Mouse (Mus musculus) embryonic facial prominence, embryonic 13.5 days (tissue): ENCODE results near the gene Ncf4. TPM values are rescaled to one million over a fixed set of nuclear protein-coding genes. Genes with fewer than 3 reads are reported as not detected.
"Not testable (repeated sequence)": the region's sequence is repeated elsewhere in the genome, so short reads cannot be mapped to it uniquely, and the experiment has no call there.

ENCODE experiments used
- ATAC-seq: fragments of 200-750 bp; cut with Nextera tagmentation; 2 replicates; pipeline ENCODE4 v1.8.0; 2017; ENCODE audit warnings: low read depth; ENCODE audit not compliant: insufficient number of reproducible peaks, insufficient read depth, low FRiP score, low TSS enrichment
- H3K27ac ChIP-seq: fragments of 300-500 bp; sonication (generic); 2 replicates; pipeline ENCODE4 v1.5.1; 2015; ENCODE audit warnings: moderate library complexity, mild to moderate bottlenecking, inconsistent platforms
- H3K27me3 ChIP-seq: fragments of 300-500 bp; sonication (generic); 2 replicates; pipeline ENCODE4 v1.6.1; 2015; ENCODE audit warnings: mild to moderate bottlenecking, inconsistent platforms
- H3K36me3 ChIP-seq: fragments of 300-500 bp; sonication (generic); 2 replicates; pipeline ENCODE4 v1.6.1; 2015; ENCODE audit warnings: mild to moderate bottlenecking, inconsistent platforms
- H3K4me1 ChIP-seq: fragments of 300-500 bp; sonication (generic); 2 replicates; pipeline ENCODE4 v1.6.1; 2015; ENCODE audit warnings: inconsistent platforms
- H3K4me2 ChIP-seq: fragments of 300-500 bp; sonication (generic); 2 replicates; pipeline ENCODE4 v1.6.1; 2015; ENCODE audit warnings: moderate library complexity, mild to moderate bottlenecking, inconsistent platforms
- H3K4me3 ChIP-seq: fragments of 300-500 bp; sonication (generic); 2 replicates; pipeline ENCODE4 v1.5.1; 2015; ENCODE audit warnings: mild to moderate bottlenecking, inconsistent platforms
- H3K9ac ChIP-seq: fragments of 300-500 bp; sonication (generic); 2 replicates; pipeline ENCODE4 v1.6.1; 2015; ENCODE audit warnings: mild to moderate bottlenecking, inconsistent platforms
- H3K9me3 ChIP-seq: fragments of 300-500 bp; sonication (generic); 2 replicates; pipeline ENCODE4 v1.6.1; 2016; ENCODE audit warnings: inconsistent platforms
- WGBS: fragments of 180-500 bp; shearing (Covaris S2); methylation state at CpG from one replicate; pipeline ENCODE4 v1.1.7; 2015; ENCODE audit warnings: mixed read lengths; 5-methylcytosine and 5-hydroxymethylcytosine counted together
- polyA plus RNA-seq: library from polyadenylated mRNA; unstranded; fragments of >200 nt; fragmentation: Nextera tagmentation; extraction: Ambion mirVana; gene quantifications from 2 replicates; pipeline ENCODE4 v1.2.1, GENCODE M21; 2015

Ncf4 gene
- polyA plus RNA-seq, 1 experiment from 2014 or later = 2.4 TPM

DNA sequence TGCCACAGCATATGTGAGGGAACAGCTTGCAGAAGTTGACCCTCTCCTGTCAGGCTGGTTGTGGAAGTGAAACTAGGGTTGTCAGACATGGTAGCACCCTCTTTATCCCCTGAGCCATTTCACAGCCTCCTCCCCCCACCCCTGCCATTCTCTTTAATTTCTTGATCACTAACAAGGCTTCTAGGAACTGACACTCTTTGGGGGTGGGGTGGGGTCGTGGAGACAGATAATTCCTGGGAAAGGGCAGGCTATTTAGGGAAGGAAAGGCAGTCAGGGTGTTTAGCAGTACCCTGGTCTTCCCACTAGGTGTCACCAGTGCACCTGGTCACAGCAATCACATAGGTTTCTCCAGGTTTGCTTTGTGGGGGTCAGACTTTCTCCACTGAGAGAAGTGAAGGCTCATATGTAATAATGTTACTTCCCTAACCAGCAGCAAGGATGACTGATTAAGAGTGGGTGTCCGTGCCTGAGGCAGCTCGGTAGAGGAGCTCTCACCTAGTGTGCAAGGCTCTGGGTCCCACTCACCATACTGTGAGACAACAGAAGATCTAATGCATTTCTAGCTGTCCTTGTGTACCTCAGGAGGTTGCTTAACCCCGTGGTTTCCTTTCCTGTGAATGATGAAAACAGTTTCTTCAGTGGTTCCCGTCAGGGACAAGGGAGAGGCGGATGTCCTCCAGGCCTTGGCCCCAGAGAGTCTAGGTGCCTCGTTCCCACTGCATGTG is 12.9 kb downstream of the Ncf4 start:
- H3K36me3 ChIP-seq = no peaks in the 10 kb centered on the region
- H3K27me3 ChIP-seq = peaks cover 31% of the 10 kb centered on the region
- H3K27ac ChIP-seq = no peak overlapping the region
- ATAC-seq = no peak
- H3K4me3 ChIP-seq = no peak overlapping the region
- WGBS = 40% methylated on average over 7 of the region's 7 CpGs
- H3K4me2 ChIP-seq = no peak overlapping the region
- H3K9me3 ChIP-seq = no peaks in the 10 kb centered on the region
- no peaks in the 10 kb centered on the region for H3K4me1 ChIP-seq
- no peak overlapping the region for H3K9ac ChIP-seq

DNA sequence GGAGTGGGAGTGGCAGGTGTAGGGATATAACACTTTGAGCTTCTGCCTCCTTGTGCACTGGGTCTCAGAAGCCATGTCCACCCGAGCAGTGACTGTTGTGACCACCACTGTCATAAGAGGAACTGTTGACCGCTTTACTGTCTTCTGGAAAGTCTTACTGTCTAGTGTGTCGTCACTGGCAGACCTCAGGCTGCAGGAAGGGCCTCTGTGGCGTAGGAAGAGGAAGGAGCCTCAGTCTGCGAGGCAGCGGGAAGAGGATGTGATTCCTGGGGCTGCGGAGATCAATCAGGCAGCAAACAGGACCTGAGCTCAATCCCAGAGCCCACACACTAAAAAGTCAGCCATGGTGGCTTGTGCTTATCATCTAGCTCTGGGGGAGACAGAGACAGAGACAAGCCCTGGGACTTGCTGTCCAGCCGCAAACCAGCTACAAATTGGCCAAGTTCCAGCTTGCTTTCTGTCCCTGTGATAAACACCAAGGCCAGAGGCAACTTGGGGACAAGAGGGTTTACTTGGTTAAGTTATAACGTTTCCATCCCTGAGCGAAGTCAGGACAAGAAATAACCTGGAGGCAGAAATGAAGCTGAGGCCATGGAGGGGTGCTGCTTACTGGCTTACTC is 13.8 kb downstream of the Ncf4 start:
- Histone ChIP-seq H3K4me3 (no peak overlapping the region), H3K4me1 (no peaks in the 10 kb centered on the region), H3K27me3 (peaks cover 26% of the 10 kb centered on the region), H3K9me3 (no peaks in the 10 kb centered on the region), H3K27ac (no peak overlapping the region), H3K4me2 (no peak overlapping the region), H3K9ac (no peak overlapping the region), H3K36me3 (no peaks in the 10 kb centered on the region)
- 72% methylated on average over 10 of the region's 10 CpGs for WGBS
- no peak for ATAC-seq

DNA sequence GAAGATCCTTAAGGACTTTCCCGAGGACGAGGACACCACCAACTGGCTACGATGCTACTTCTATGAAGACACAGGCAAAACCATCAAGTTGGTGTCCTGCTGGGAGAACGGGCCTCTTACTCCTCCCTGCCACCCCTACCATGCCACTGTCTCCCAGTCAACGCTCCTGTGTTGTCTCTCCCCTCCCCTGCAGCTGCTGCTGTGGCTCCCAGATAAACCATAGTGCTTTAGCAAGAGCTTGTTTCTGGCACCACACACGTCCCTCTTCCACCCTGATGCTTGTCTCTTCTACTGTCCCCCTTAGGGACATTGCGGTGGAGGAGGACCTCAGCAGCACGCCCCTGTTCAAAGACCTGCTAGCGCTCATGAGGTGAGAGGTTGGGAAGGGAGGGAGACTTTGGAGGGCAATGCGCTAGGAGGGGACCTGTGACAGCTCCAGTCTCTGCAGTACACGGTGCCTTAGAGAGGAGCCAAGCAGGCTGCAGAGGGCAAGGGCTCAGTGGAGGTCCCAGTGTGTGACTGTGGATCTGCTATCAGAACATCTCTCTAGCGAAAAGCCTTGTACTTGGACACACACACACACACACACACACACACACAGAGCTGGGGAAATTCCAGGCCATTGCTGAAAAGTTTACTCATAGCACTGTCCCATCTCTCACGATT is 16.2 kb downstream of the Ncf4 start:
- H3K4me1 ChIP-seq = no peaks in the 10 kb centered on the region
- H3K4me3 ChIP-seq = no peak overlapping the region
- no peaks in the 10 kb centered on the region for H3K9me3 ChIP-seq
- no peaks in the 10 kb centered on the region for H3K36me3 ChIP-seq
- 70% methylated on average over 13 of the region's 13 CpGs for WGBS
- H3K27me3 ChIP-seq = peaks cover 1% of the 10 kb centered on the region; the same call in 1 of the 2 replicates
- no peak for ATAC-seq
- H3K9ac ChIP-seq = no peak overlapping the region
- H3K27ac ChIP-seq = no peak overlapping the region
- no peak overlapping the region for H3K4me2 ChIP-seq

DNA sequence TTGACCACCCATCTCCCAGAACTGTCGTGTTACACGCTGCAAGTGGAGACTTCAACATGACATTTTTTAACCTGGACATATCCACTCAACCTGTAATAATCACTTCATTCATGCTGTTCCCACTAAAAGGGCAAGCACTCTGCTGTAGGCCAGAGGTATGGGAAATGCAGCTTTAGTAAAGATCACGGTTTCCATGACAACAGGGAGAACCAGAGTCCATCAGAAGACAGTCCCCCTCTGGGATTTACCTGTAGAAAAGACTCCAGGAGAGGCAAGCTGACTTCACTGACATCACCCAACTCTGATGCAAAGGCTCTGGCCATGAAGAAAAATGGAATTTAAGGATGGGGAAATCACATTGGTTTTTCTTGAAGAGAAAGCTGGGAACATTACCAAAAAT is 18.7 kb downstream of the Ncf4 start:
- Histone ChIP-seq H3K4me3 (no peak overlapping the region), H3K27ac (no peak overlapping the region), H3K36me3 (no peaks in the 10 kb centered on the region), H3K9ac (no peak overlapping the region), H3K27me3 (no peaks in the 10 kb centered on the region), H3K9me3 (no peaks in the 10 kb centered on the region), H3K4me2 (no peak overlapping the region), H3K4me1 (no peaks in the 10 kb centered on the region)
- no peak for ATAC-seq
- 72% methylated on average over 3 of the region's 3 CpGs for WGBS

DNA sequence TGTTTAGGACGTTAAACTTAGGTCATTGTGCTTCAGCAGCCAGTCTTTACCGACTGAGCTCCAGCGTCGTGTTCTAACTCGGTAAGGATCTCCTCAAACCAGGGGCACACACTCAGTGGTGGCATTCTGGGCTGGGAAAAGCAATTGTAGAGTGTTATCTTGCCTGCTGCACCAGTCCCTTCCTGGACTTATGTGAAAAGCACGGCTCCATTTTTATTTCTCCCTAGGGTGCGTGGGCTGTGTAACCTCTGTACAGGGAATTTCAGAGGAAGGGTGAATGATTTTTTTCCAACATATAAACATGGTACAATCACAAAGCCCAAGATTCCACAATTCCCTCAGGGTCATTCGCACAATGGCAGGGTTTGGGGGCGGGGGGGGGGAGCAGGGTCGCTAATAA is 22.8 kb downstream of the Ncf4 start:
- Histone ChIP-seq H3K36me3 (no peaks in the 10 kb centered on the region), H3K4me3 (no peak overlapping the region), H3K27me3 (no peaks in the 10 kb centered on the region), H3K4me1 (no peaks in the 10 kb centered on the region), H3K27ac (no peak overlapping the region), H3K4me2 (no peak overlapping the region), H3K9me3 (no peaks in the 10 kb centered on the region), H3K9ac (no peak overlapping the region)
- 82% methylated on average over 10 of the region's 10 CpGs for WGBS
- no peak for ATAC-seq

DNA sequence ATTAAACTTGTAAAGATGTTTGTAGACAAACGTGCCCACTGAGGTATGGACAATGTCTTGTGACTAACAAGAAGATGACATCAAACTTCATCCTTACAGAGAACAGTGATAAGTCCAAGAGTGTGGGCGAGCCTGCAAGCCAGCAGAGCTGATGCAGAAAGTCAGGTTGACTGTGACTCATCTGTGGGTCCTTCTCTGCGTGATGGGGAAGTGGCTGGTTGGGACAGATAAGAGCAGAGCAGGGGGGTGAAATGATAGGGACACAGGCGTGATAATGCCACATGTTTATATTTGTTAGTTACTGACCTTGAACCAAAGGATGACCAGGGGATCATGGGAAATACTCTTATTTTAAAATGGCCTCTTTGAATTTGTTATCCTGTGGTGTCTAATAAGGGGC is 23.3 kb downstream of the Ncf4 start:
- Histone ChIP-seq H3K27ac (no peak overlapping the region), H3K36me3 (no peaks in the 10 kb centered on the region), H3K9ac (no peak overlapping the region), H3K27me3 (no peaks in the 10 kb centered on the region), H3K4me1 (no peaks in the 10 kb centered on the region), H3K4me3 (no peak overlapping the region), H3K9me3 (no peaks in the 10 kb centered on the region), H3K4me2 (no peak overlapping the region)
- no peak for ATAC-seq
- WGBS = 64% methylated on average over 4 of the region's 4 CpGs

DNA sequence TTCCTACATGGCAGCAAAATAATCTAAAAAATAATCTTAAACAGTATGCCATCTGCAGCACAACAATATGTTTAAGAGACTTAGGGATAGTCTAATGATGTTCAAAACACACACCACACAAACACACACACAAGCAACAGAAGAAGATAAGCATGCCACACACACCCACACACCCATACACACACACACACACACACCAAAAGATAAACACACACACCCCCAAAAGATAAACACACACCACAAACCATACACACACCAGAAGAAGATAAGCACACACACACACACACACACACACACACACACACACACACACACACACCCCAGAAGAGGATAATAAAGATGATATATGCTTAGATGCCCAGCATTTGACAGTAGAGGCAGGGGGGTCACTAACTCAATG is 26.6 kb downstream of the Ncf4 start:
- no peak overlapping the region for H3K4me3 ChIP-seq
- no peak overlapping the region for H3K9ac ChIP-seq
- peaks cover 4% of the 10 kb centered on the region; the same call in 1 of the 2 replicates for H3K4me1 ChIP-seq
- H3K36me3 ChIP-seq = no peaks in the 10 kb centered on the region
- H3K4me2 ChIP-seq = no peak overlapping the region
- H3K27me3 ChIP-seq = no peaks in the 10 kb centered on the region
- no peak for ATAC-seq
- H3K27ac ChIP-seq = no peak overlapping the region
- no peaks in the 10 kb centered on the region for H3K9me3 ChIP-seq

DNA sequence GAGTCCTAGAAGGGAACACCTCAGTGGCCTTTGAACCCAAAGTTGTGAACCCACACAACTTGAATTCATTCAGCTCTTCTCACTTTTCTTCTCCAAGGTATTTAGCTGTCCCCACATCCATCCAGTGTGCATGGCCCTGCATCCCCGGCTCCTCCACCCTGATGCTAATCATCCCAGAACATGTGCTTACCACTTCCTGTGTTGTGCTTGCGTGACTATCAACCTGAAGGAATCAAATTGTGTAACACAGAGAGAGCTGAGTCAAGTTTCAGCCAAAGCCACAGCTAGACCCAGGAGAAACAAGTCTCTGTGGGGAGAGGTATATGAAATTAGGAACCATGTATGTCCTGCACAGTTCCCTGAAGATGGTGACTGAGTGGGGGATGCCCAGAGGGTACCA is 33.7 kb downstream of the Ncf4 start:
- Histone ChIP-seq H3K36me3 (no peaks in the 10 kb centered on the region), H3K27ac (no peak overlapping the region), H3K4me1 (peaks cover 5% of the 10 kb centered on the region; the same call in 1 of the 2 replicates), H3K4me3 (no peak overlapping the region), H3K9me3 (no peaks in the 10 kb centered on the region), H3K9ac (no peak overlapping the region), H3K4me2 (no peak overlapping the region), H3K27me3 (no peaks in the 10 kb centered on the region)
- WGBS = 52% methylated on average over 2 of the region's 2 CpGs
- ATAC-seq = no peak

DNA sequence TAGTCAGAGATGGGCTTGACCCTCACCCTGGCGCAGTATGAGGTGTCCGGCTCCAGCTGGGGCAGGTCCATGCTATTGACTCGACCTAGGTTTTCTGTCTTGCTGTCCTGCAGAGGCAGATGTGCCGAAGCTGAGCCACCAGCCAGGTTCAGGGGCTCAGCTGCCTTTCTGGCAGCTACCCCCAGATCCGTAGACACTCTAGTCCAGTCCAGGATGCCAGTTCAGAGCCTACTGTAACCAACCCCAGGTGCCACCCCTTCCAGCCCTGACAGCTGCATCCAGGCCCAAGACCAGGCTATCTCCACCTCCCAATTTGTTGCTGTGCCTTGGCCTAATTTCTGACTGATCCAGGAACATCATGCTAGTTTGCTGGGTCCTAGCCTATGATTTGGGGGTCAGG is 43.3 kb downstream of the Ncf4 start:
- no peak for ATAC-seq
- no peak overlapping the region for H3K9ac ChIP-seq
- H3K4me2 ChIP-seq = no peak overlapping the region
- no peak overlapping the region for H3K27ac ChIP-seq
- no peak overlapping the region for H3K4me3 ChIP-seq
- no peaks in the 10 kb centered on the region for H3K36me3 ChIP-seq
- H3K4me1 ChIP-seq = no peaks in the 10 kb centered on the region
- no peaks in the 10 kb centered on the region for H3K27me3 ChIP-seq
- 83% methylated on average over 5 of the region's 5 CpGs for whole genome bisulfite sequencing
- H3K9me3 ChIP-seq = no peaks in the 10 kb centered on the region

DNA sequence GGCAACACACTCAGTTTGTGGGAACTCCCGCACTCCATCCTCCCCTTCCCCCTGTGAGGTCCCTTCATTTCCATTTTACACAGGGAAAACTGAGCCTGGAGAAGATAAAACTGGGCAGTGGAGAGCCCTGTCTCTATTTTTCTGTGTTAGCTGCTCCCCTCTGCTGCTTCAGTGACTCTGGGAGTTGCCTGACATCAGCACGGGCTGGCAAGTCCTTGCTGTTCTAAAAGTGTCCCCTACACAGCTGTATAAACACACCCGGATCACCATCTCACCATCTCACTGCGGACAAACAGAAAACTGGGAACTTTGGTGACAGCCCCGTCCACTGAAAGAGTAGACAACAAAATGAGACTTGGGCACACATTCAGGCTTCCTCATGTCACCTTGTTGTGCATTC is 45.2 kb downstream of the Ncf4 start:
- H3K9me3 ChIP-seq, H3K4me3 ChIP-seq, H3K4me2 ChIP-seq, H3K9ac ChIP-seq, ATAC-seq, H3K27ac ChIP-seq, H3K36me3 ChIP-seq, H3K4me1 ChIP-seq, H3K27me3 ChIP-seq: not testable (repeated sequence)
- WGBS = 65% methylated on average over 5 of the region's 5 CpGs

DNA sequence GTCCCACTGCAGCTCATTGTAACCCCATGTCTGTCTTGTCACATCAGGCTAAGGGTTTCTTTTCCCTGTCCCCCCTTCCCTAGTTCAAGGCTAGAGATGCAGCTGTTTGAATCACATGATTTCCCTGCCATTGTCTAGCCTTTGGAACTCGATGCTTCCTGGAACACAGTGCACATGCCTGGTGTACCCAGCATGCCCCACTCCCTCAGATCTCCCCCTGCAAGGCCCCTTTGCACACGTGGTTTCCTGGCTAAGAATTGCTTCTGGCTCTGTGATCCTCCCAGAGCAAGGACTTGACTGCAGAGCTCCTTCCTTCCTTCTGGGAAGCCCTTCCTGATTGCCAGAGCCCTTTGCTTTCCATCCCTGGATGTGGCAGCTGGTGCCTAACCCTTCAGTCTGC is 48.6 kb downstream of the Ncf4 start:
- H3K36me3 ChIP-seq, H3K9ac ChIP-seq, H3K27ac ChIP-seq, H3K4me3 ChIP-seq, H3K9me3 ChIP-seq, H3K4me2 ChIP-seq, H3K4me1 ChIP-seq, H3K27me3 ChIP-seq, ATAC-seq: not testable (repeated sequence)
- 4% methylated on average over 2 of the region's 2 CpGs for WGBS

DNA sequence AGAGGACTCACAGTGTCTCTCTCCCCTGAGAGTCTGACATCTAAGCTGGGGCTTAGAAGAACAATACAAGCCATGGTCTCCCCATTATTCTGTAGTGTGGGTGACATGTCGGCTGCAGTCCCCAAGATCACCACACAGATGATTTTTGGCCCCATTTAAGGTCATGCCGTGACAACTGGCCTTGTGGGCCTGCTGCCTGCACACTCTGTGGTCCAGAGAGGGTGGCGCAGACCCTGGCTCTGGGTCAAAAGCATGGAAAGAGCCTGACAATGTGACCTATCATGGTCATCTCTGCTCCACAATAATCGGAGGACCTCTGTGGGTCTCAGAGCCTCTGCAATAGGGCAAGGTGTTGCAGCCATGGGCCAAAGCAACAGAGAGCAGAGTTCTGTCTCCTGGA is 49.1 kb downstream of the Ncf4 start:
- Histone ChIP-seq H3K36me3 (no peaks in the 10 kb centered on the region), H3K27me3 (no peaks in the 10 kb centered on the region), H3K4me2 (no peak overlapping the region), H3K4me1 (no peaks in the 10 kb centered on the region), H3K27ac (no peak overlapping the region), H3K9me3 (no peaks in the 10 kb centered on the region), H3K9ac (no peak overlapping the region), H3K4me3 (no peak overlapping the region)
- 76% methylated on average over 4 of the region's 4 CpGs for WGBS
- no peak for ATAC-seq
